Mouse (Mus musculus): ENCODE results near the gene Sema6d. TPM values are rescaled to one million over a fixed set of nuclear protein-coding genes. Genes with fewer than 3 reads are reported as not detected.
"Not testable (repeated sequence)": the region's sequence is repeated elsewhere in the genome, so short reads cannot be mapped to it uniquely, and the experiment has no call there.

The Sema6d gene
- polyA plus RNA-seq, 2 experiments from 2014 or later, result 1.0 to 2.4 TPM

DNA sequence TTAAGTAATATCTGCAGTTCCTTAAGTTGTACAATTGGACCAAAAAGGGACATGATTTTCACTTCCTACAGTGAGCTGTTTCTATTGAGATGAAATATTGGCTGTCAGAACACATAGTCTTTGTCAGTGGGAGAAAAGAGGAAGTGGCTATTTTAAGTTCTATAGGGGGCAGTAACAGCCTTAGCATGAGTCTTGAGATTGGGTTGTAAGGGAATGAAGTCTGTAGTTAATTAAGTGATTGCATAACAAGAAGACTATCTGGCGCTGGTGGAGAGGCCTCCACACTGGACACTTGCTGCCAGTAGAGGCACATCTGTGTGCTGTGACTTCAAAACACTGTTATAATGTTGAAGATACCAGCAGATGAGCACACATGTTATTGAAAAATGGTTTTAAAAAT lies 209.1 kb downstream of the Sema6d start:
- no peak for ATAC-seq

DNA sequence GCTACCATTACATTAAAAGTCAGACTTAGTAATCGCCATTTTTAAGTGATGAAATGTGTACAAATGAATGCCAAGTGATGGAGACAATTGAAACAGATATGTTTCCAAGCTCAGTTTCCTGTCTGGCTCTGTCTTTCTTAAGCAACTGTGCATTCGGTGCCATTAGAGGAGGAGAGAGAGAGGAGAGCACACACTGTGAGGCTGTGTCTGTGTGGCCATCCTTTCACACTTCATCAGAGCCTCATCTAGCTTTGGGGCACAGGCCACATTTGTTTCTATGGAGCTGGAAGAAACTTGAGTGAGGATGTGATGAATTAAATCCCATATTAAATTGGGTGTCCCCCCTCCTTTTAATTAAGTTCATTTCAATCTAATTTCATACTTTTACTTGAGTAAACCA lies 218.8 kb downstream of the Sema6d start:
- ATAC-seq, result no peak

DNA sequence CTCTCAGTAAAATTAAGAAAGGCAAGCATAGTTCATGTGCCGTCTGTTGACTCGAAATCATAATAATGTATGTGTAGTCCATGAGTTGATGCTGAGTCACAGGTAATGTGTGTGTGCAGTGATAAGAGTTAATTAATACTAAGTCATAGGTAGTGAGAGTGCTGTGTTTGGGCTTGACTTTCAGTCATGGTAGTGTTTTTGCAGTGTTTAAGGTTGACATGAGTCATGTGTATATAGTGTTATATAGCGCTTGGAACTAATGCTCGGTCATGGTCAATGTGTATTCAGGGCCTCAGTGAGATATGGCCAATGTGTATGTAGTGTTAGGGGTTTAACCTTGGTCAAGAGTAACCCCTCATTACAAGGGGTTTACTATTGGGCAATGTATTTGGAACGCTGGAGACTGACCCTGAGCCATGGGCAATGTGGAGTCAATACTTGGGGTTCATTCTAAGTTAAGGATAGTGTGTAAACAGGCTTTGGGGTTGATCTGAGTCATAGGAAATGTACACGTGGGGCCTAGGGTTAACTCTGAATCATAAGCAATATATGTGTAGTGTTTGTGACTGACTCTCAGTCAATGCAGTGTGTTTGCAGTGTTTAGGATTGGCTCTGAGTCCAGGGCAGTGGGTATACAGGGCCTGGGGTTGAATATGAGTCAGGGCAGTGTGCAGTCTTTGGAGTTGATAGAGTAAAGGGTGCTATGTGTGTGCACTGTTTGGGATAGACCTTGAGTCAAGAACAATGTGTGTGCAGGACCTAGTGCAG lies 219.8 kb downstream of the Sema6d start:
- no peak for ATAC-seq

DNA sequence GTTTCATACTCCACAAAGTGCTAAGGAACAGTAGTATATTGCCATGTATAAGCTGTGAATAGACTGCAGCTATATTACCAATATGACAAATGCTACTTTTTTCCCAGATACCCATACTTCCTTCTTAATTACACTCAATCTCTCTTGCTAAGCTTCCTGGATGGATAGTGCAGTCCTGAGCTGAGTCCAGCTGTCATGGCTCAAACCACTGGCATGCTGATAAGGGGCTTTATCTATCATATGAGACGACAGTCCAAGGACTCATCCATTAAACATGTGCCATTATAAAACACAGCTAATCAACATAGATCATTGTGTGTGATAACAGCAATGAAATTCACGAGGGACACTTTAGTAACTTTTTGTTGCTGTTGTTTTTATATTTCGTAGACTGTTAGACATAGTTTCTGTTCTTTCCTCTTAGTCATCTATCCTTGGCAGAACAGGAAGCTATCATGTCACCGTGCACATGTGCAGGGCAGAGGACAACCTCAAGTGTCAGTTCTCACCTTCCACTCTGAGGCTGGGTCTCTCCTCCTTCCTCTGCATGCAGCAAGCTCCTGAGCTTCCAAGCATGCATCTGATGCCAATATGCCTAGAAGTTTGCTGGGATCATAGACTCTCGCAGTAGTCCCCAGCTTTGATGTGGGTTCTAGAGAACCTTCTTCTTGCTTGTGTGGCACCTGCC lies 232.9 kb downstream of the Sema6d start:
- ATAC-seq, result no peak

DNA sequence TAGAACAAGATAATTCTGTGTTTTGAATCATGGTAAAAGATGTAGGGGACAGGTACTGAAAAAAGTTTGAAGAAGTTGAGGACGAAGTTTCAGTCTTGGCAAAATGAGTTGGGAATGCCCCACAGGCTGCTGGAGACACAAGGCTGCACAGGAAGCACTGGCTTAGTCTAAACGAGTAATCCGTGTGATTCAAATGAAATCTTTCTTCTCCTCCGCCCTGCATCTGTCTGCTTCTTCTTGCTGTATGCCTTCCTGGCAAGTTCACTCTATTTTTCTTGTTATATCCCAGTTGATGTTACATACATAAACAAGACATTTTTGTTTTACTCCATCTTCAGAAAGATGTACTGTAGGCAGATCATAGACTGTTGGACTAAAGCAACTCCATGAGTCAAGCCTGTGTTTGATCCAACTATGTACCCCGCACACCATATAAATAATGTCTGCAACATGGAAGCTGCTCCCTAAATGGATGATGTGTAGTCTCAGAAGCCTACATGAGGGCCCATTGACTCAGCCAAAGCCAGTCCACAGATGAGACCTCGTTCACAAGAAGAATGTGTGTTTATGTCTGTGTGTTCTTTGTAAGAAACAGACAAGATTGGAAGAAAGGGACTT lies 234.4 kb downstream of the Sema6d start:
- ATAC-seq, result no peak

DNA sequence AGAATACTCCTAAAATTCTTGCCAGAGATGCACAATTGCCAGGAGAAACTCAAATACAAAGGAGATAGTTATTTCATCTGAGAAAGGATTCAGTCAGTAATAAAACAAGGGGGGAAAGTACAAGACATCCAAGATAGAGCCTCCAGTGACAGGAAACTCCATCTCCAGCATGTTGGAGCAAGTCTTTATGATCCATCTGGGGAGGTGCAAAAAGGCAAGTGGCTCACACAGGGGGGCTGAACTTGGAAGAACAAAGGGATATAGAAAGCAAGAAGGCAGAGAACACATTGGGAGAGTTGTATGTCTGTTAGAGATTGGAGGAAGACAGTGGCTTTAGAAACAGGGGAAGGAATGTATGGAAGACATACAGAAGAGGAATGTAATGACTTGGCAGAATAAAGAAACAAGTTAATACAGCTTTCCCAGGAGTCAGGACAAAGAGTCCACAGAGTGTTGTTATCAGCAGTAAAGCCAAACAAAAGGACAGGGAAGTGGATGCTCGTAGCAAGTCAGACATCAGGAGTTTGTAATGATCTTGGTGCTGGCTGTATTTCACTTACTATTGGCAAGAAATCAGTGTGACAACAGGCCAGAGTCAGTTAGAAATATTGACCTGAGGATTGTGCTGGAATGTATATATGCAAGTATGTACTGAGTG lies 239.8 kb downstream of the Sema6d start:
- ATAC-seq, result no peak

DNA sequence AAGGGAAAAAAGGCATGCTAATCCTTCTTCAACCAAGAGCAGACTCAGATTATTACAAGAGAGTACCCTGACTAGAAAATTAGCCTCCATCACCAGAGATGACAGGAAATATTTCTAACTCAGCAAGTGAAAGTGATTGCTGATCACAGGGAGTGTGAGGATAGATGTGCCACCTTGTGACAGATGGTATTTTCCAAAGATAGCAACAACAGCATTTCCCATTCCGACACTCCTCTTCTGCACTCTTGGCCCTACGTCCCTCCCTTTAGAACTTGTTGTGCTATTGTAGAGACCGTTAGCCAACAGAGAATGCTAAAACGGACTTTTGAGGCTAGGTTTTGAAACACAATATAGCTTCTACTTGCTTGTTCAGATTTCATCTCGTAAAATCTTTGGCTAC lies 243.1 kb downstream of the Sema6d start:
- ATAC-seq, result no peak

DNA sequence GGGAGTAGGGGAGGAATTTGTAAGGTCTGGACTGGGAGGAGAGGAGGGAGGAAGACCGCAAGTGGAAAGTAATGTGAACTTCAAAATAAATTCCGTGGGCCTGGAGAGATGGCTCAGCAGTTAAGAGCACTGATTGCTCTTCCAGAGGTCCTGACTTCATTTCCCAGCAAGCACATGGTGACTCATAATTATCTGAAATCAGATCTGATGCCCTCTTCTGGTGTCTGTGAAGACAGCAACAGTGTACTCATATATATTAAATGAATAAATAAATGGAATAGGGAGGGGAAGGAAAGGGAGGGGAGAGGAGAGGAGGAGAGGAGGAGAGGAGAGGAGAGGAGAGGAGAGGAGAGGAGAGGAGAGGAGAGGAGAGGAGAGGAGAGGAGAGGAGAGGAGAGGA lies 244.9 kb downstream of the Sema6d start:
- not testable (repeated sequence) for ATAC-seq

DNA sequence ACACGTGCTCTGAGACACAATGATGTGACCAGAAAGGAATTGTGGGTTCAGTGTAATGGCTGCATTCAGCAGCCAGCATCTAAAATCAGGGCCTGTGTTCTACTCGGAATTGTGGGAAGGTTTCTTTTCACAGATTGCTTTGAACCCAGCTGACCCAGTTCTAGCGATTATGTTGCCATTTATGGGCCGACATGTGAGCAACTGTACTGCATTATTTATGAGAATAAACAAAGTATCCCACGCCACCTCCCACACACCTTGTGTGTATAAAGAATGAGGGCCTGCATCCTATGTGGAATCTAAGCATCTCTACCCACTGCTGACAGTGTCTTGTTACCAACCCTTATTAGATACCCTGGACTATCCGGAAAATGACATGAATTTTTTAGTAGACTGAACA lies 248.5 kb downstream of the Sema6d start:
- ATAC-seq, result no peak

DNA sequence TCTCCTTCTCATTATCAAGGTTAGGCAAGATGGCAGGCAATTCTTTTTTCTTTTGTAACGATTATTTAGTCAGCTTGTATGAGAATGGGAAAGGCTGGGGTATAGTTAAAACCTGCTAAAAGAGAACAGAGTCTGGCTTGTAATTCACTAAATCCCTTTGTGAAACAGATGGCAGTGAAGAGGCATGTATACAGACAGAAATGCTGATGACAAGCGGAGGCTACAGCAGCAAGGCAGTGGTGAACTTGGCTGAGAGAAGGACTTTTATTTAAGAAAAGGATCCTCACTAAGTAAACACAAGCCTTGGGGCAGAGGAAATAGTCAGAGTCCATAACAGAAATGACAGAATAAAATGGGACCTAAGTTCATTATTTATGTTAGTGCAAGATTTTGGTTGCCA lies 264.4 kb downstream of the Sema6d start:
- no peak for ATAC-seq

DNA sequence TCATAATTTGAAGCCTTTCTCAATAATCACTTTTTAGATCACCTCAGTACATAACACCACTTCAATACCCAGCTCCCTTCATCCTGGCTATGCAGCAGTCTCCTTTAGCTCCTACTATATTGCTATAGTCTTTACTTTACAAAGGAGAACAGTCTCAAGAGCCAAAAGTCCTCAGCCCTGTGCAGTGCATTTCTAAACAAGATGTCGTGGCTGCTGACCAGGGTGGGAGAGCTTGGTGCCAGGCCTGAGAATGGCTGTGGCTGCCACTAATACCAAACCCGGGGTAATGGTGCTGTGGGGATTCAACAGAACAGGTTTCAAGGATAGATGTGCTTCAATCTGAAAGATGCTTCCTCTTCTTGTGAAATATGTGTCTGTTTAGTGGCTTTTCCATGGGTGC lies 264.9 kb downstream of the Sema6d start:
- no peak for ATAC-seq

DNA sequence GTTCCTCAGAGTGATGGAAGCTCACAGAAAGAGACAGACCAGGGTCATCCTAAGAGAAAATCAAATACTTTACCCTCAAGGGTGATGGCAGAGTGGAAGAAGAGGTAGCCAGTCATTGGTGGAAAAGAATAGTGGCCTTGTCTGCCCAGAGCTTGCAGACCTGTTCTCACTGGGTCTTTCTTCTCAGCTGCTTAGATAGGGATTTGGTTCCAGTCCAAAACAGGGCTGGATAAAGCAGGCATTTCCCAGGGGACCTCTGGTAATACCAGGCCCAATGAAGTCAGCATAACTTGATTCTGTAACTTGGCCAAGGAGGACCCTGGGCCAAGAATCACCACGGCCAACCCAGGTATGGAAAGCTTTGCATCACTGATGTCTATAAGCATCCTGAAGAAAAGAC lies 279.5 kb downstream of the Sema6d start:
- ATAC-seq, result no peak

DNA sequence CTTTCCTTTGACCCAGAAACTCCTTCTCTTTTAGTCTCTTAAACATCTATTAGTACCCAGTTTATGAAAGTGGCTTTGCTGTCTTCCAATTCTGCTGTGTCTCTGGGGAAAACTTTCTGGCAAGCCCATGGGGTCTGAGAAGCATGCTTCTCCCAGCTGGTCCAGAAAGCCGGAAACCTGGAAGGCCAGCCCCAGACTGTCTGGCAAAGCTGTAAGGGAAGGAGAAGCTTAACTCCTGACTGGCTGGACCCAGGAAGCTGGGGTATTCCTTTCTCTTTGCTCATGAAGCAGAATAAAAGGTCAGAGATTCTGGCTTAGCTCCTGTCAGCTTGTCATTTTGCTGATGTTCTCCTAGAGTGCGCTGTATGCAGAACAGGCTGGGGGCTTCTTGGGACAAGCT lies 280.2 kb downstream of the Sema6d start:
- no peak for ATAC-seq

DNA sequence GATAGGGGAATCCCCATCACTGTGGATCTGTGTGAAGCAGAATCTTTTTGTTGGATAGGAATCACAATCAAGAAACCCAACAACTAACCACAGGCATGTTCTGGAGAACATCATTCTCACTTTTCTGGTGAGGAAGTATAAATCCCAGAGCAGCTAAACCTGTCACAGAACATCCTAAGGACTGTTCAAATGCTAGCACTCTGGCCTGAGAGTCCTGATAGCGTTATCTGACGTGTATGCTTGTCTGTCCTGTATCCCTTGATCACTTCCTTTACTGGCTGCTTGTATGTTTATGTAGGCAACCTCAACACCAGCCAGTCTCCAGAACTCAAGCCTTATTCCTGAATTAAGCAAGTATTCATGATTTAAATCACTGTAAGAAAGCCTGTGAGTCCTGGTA lies 281.6 kb downstream of the Sema6d start:
- no peak for ATAC-seq

DNA sequence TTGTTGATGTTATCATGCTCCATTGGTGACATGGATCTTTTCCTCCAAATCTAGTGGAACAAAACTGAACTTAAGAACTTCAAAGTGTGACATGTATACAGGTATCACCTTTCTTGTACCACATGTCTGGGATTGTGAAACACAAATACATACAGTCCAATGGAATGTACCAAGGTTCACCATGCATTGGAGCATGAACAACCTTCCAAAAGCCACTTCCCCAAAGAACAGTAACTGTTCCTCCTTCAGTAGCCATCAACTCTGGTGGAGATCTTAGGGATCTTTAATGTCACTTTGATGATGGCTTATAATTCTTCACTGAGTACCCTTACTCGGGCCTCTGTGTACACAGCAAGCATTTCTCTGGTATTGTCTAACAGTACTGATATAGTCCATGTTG lies 295.3 kb downstream of the Sema6d start:
- no peak for ATAC-seq

DNA sequence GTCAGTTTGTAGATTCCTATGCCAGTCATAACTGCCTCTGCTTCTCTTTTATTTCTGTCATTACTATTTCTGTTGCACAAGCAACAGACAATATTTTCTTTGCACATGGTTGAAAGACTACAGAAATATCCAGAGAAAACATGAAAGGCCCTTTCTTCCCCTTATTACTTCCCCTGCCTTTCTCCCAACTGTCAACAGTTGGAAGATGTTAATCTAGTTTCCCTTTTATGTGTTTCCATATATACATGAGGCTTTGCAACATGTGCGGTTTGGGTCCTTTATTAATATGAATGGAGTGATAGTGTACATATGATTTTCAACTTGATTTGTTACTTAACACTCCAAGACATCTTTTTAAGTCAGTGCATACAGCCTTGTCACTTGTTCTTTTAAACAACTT lies 296.0 kb downstream of the Sema6d start:
- ATAC-seq, result no peak

DNA sequence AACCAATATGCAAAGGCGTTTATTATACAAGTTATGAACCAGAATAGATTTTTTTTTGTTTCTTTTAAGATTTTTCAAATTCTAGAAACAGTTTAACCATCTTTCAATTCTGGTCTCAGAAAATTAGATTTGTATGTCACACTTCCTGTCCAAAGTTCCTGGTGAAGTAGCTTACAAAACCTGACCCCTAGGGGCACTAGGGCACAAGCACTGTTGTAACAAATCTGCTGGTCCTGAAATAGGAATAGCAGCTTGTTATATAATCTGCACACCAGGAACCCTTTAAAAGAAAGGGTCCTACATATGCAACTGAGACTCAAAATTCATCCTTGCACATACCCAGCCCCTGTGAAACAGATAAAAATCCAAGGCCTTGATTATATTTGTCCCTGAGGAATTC lies 298.5 kb downstream of the Sema6d start:
- no peak for ATAC-seq

DNA sequence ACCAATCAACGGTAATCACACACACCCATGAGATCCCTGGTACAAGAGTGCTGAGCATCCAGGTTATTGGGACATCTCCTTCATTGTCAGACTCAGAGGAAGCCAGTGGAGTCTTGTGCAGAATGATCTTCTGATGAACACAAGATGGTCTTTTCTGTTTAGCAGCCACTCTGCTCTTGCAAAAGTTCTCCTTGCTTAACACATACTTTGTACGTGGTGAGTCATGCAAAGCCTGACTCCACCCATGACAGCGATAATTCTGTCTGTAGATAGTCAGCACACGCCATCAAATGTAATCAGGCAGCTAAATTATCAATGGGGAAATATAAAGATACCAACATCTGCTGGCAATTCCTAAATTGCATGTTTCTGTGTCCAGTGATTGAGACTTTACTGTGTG lies 307.0 kb downstream of the Sema6d start:
- no peak for ATAC-seq

DNA sequence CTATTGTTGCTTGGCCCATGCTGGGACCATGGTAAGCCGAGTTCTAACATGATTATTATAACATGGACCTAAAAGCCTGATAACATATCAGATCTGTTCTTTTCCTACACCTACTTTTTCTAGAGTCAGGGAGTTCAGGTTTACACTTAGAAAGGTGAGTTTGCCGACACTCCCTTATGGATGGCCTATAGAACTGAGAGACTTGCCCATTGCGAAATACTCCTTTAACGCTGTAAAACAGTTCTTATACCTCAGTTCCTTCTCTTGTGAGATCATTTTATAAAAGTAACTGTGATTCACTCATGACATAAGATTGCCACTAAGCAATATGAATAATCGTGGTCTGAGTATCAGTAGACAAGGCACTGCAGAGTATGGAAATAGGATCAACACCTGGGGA lies 307.5 kb downstream of the Sema6d start:
- ATAC-seq, result no peak

DNA sequence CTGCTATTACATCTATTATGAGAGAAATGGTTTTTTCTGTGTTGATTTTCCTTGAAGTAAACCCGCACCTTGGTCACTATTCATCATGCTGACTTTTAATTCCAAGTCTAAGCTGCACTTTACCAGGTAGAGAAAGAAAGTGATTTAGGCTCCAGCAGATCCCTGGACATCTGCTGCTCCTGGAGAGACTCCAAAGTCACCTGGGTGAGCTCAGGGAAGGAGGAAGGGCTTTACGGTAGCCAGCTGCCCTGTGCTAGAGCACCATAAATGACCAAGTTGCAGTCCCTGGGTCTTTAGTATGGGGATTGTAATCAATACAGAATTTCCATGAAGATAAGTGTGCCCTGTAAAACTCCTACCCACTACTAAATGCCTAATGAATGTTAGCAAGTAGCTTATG lies 309.8 kb downstream of the Sema6d start:
- ATAC-seq, result no peak

DNA sequence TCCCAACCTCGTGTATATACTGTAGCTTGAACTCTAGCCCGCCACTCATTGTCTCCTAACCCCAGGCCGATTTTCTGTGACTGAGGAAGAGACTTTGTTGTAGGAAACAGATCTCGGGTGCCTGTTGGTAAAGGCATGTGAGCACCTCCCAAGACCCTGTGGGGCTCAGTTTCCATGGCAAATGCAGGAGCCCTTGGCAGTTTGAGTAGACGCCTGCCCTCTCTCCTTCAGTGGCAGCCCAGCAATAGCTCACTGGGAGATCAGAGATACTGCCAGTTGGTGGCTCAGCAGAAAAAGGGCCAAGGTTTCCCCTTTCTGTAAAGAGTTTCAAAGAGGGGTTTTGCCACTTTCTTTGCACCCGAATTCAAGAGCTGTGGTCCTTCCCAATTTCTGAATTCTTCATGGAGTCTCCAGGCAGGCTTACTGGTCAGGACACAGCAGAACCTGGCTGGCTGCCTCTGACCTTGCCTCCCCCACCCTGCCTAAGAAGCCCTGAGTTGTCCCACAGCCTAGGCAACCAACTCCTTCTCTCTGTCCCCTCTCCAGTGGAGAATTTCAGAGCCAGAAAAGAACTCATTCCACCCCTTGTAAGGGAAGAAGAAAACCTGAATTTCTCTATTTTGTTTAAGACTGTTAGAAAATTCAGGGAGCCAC lies 312.1 kb downstream of the Sema6d start:
- ATAC-seq, result no peak

DNA sequence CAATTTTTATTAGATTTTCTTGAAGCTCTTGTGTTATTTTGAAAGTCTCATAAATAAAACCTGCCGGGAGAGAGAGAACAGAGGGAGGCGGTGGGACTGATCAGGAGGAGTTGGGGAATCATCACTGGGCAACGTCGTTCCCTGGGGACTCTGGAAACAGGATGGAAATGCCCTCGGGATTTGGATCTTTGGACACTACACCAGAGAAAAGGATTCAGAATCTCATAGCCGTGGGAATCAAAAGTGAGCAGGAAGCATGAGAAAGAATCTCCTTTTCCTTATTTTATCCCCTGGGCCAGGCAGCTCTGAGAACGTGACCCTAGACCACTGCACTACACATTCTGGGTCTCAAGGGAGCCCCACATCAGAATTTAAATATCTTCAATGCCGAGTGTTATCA lies 313.8 kb downstream of the Sema6d start:
- ATAC-seq, result no peak

DNA sequence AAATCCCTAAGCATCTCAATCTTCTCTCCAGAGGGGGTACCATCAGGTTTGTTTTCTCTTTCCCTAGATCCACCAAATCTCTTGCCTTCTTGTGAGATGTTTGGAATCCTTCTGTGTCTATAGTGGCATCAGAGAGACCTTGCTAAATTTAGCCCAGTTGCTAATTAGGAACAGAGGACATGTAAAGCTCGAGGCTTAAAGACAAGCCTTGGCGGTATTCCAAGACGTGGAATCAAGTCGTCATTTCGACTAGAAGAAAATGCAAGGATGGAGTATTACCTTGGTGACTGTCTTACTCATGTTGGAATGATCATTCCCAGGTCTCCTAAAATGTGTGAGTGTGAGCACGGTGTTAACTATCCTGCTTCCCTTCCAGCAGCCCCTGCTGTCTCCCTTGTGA lies 314.2 kb downstream of the Sema6d start:
- no peak for ATAC-seq
